Mouse (Mus musculus) kidney, postnatal 10 days (tissue): ENCODE measurements around the gene Olfr370.
"Not testable (repeated sequence)": the region's sequence is repeated elsewhere in the genome, so short reads cannot be mapped to it uniquely, and the experiment has no call there.

Experiments
- DNase-seq: peaks from one replicate; pipeline ENCODE4 v3.0.0; 2021; ENCODE audit warnings: mixed read lengths

Gene Olfr370

GRCm38 (mm10) chr8:83535736-83536135 lies at the start of gene Olfr370:
Olfr370 (plus strand) TSS chr8:83535780.
- DNase-seq, result no peak

- no peak for DNase-seq
These were observed 23.9 kb upstream of the Olfr370 start for GRCm38 (mm10) chr8:83511696-83512095.

GRCm38 (mm10) chr8:83520432-83520831 lies 15.1 kb upstream of the Olfr370 start:
- DNase-seq, result no peak

GRCm38 (mm10) chr8:83520907-83521306 lies 14.7 kb upstream of the Olfr370 start:
- not testable (repeated sequence) for DNase-seq

- no peak for DNase-seq
These were observed 14.3 kb upstream of the Olfr370 start for GRCm38 (mm10) chr8:83521310-83521709.

GRCm38 (mm10) chr8:83534802-83535201 lies 778 bp upstream of the Olfr370 start:
- no peak for DNase-seq

GRCm38 (mm10) chr8:83562669-83563068 lies 27.1 kb downstream of the Olfr370 start:
- no peak for DNase-seq

- no peak for DNase-seq
These were observed 27.7 kb downstream of the Olfr370 start for GRCm38 (mm10) chr8:83563246-83563645.

GRCm38 (mm10) chr8:83565731-83566375 lies 30.3 kb downstream of the Olfr370 start:
- DNase-seq, result no peak

- DNase-seq, result peak; percentile 98
These were observed 31.2 kb downstream of the Olfr370 start, which contains the start of gene Ndufb7 for GRCm38 (mm10) chr8:83566469-83567395. Ndufb7 (plus strand) TSS chr8:83566671.

- peak; percentile 6 for DNase-seq
These were observed 32.1 kb downstream of the Olfr370 start for GRCm38 (mm10) chr8:83567668-83568067.

GRCm38 (mm10) chr8:83568128-83568527 lies 32.5 kb downstream of the Olfr370 start:
- peak; percentile 7 for DNase-seq

- DNase-seq, result no peak
These were observed 33.2 kb downstream of the Olfr370 start for GRCm38 (mm10) chr8:83568755-83569154.

GRCm38 (mm10) chr8:83569165-83569564 lies 33.6 kb downstream of the Olfr370 start:
- DNase-seq, result no peak

- no peak for DNase-seq
These were observed 34.9 kb downstream of the Olfr370 start for GRCm38 (mm10) chr8:83570272-83571000.

- DNase-seq, result not testable (repeated sequence)
These were observed 35.4 kb downstream of the Olfr370 start for GRCm38 (mm10) chr8:83571001-83571340.

GRCm38 (mm10) chr8:83571791-83572190 lies 36.2 kb downstream of the Olfr370 start:
- peak; percentile 8 for DNase-seq

- DNase-seq, result no peak
These were observed 36.7 kb downstream of the Olfr370 start for GRCm38 (mm10) chr8:83572246-83572812.

GRCm38 (mm10) chr8:83573140-83573875 lies 37.7 kb downstream of the Olfr370 start:
- DNase-seq, result peak; percentile 50

- no peak for DNase-seq
These were observed 39.2 kb downstream of the Olfr370 start for GRCm38 (mm10) chr8:83574631-83575315.
